Comparison of ENCODE assay signal across 13 mouse cellular contexts in the genomic region with DNA sequence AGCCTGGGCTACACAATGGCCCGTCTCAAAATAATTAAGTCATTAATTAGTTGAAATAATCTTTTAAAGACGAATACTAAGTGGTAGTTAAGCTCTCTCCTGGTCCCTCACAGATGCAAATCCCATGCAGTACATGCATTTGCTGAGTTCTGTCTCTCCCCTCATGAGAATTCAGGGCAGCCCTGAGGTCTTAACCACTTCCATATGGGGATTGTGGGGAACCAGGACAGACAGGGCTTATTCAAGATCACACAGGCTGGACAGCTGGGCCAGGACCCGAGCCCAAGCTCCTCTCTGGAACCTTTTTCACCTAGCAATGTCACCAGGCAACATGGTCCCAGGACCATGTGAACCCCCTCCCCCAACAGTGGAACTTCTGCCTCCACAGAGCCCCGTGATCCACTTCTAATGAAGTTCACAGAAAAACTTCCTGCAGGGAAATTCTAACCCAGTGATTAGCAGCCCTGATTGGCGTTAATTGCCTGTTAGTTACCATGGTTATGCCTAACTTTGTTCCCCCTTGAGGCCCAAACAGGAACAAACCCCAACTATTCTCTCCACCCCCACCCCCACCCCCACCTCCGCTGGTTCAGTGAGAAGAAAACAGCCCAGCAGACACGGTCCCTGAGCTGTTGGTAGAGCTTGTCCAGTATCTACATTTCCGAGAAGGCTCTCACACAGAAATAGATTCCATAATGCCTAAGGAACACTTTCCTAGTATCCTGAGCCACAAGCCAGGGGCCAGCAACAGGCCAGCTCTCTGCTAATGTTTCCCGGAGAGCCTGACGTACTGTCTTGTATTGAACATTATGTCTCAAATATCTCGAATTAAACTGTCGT. TPM values are rescaled to one million over a fixed set of nuclear protein-coding genes. Genes with fewer than 3 reads are reported as not detected.
DNase-seq lines count a peak whose midpoint lies in the region; ATAC-seq lines count a peak whose summit lies in the region.
"Had no signal": no experiment of that assay in that cellular context is flagged by ENCODE, and none has a peak within 500 bp of the region (broad histone marks: within the 10 kb centered on the region; RNA-seq: fewer than 3 reads in every experiment).

No protein-coding gene starts in this region.

- no peaks in the 10 kb centered on the region for H3K9me3 ChIP-seq in hindbrain, embryonic 15.5 days
- no peaks in the 10 kb centered on the region for H3K9me3 ChIP-seq in hindbrain, embryonic 11.5 days (ENCODE audit: control insufficient read depth, low read length)
- H3K9me3 ChIP-seq in forebrain, embryonic 10.5 days: peaks cover 4% of the 10 kb centered on the region
- H3K9me3 ChIP-seq in limb, embryonic 11.5 days (ENCODE audit: control insufficient read depth, low read length): peaks cover 3% of the 10 kb centered on the region; the same call in 1 of the 2 replicates

- no peak overlapping the region for H3K27ac ChIP-seq in hindbrain, embryonic 15.5 days (replicated peaks)
- H3K27ac ChIP-seq in hindbrain, embryonic 11.5 days (ENCODE audit: low read depth, low read length): no peak overlapping the region
- peak overlapping the region; percentile 79 for H3K27ac ChIP-seq in forebrain, embryonic 10.5 days
- peak overlapping the region; percentile 77 for H3K27ac ChIP-seq in limb, embryonic 11.5 days (replicated peaks; ENCODE audit: low read depth, low read length)

- no peaks in the 10 kb centered on the region for H3K36me3 ChIP-seq in hindbrain, embryonic 15.5 days
- H3K36me3 ChIP-seq in hindbrain, embryonic 11.5 days (ENCODE audit: control insufficient read depth, insufficient read depth, low read length): no peaks in the 10 kb centered on the region
- H3K36me3 ChIP-seq in forebrain, embryonic 10.5 days (replicated peaks): no peaks in the 10 kb centered on the region
- H3K36me3 ChIP-seq in limb, embryonic 11.5 days (ENCODE audit: control insufficient read depth, insufficient read depth, low read length): no peaks in the 10 kb centered on the region

- intact Hi-C loops in left cerebral cortex, postnatal 4 days (cut with DNase I): no loop called here

- no peak overlapping the region for H3K4me3 ChIP-seq in hindbrain, embryonic 15.5 days
- no peak overlapping the region for H3K4me3 ChIP-seq in hindbrain, embryonic 11.5 days (ENCODE audit: low read depth, low read length)
- no peak overlapping the region for H3K4me3 ChIP-seq in forebrain, embryonic 10.5 days
- no peak overlapping the region for H3K4me3 ChIP-seq in limb, embryonic 11.5 days (ENCODE audit: low read depth, low read length)

- peaks cover 10% of the 10 kb centered on the region; the same call in 1 of the 2 replicates for H3K4me1 ChIP-seq in hindbrain, embryonic 15.5 days (replicated peaks)
- no peaks in the 10 kb centered on the region for H3K4me1 ChIP-seq in hindbrain, embryonic 11.5 days (replicated peaks; ENCODE audit: control insufficient read depth, insufficient read depth, low read length)
- peaks cover 31% of the 10 kb centered on the region for H3K4me1 ChIP-seq in forebrain, embryonic 10.5 days
- peaks cover 5% of the 10 kb centered on the region; the same call in 1 of the 2 replicates for H3K4me1 ChIP-seq in limb, embryonic 11.5 days (ENCODE audit: control insufficient read depth, insufficient read depth, low read length)

- H3K9ac ChIP-seq in hindbrain, embryonic 15.5 days: no peak overlapping the region
- H3K9ac ChIP-seq in hindbrain, embryonic 11.5 days (ENCODE audit: low read depth, low read length): no peak overlapping the region
- no peak overlapping the region for H3K9ac ChIP-seq in limb, embryonic 11.5 days (ENCODE audit: low read length)

- WGBS in hindbrain, embryonic 15.5 days: 58% methylated on average over 12 of the region's 12 CpGs
- 62% methylated on average over 12 of the region's 12 CpGs for WGBS in hindbrain, embryonic 11.5 days
- WGBS in forebrain, embryonic 10.5 days: 45% methylated on average over 12 of the region's 12 CpGs
- WGBS in limb, embryonic 11.5 days: 31% methylated on average over 12 of the region's 12 CpGs

- DNase-seq in hindbrain, embryonic 11.5 days (ENCODE audit: low spot score): no peak
- peak; percentile 58 for DNase-seq in brain, adult 2 months (ENCODE audit: low read depth, low spot score)
- peak; percentile 58 for DNase-seq in forebrain, embryonic 10.5 days (ENCODE audit: extremely low spot score, low spot score)
- DNase-seq in limb, embryonic 11.5 days (ENCODE audit: low spot score): peak; percentile 68
- no peak for DNase-seq in left cerebral cortex, postnatal 4 days
- DNase-seq in testis, postnatal 10 days (ENCODE audit: low spot score): no peak
- DNase-seq in kidney, postnatal 10 days: no peak
- DNase-seq: gastrocnemius, postnatal 25 days; kidney, postnatal 36 days; liver; lung, postnatal 14 days had no signal

- H3K27me3 ChIP-seq in hindbrain, embryonic 15.5 days: no peaks in the 10 kb centered on the region
- H3K27me3 ChIP-seq in hindbrain, embryonic 11.5 days (ENCODE audit: control insufficient read depth, insufficient read depth, low read length): no peaks in the 10 kb centered on the region
- no peaks in the 10 kb centered on the region for H3K27me3 ChIP-seq in forebrain, embryonic 10.5 days (ENCODE audit: poor library complexity, severe bottlenecking)
- H3K27me3 ChIP-seq in limb, embryonic 11.5 days (ENCODE audit: control insufficient read depth, insufficient read depth, low read length): no peaks in the 10 kb centered on the region

- ATAC-seq in hindbrain, embryonic 15.5 days (ENCODE audit: low FRiP score, low read depth): 0 out of 2 replicates have a peak, but pooled peaks have one; percentile 25
- ATAC-seq in hindbrain, embryonic 11.5 days (ENCODE audit: low FRiP score): no peak
- ATAC-seq in limb, embryonic 11.5 days (ENCODE audit: insufficient number of reproducible peaks, low FRiP score, low TSS enrichment, low read depth): peak; percentile 55
- ATAC-seq: midbrain, embryonic 16.5 days had no signal

- no peak overlapping the region for H3K4me2 ChIP-seq in hindbrain, embryonic 15.5 days
- H3K4me2 ChIP-seq in hindbrain, embryonic 11.5 days (replicated peaks; ENCODE audit: low read depth, low read length): no peak overlapping the region
- no peak overlapping the region for H3K4me2 ChIP-seq in limb, embryonic 11.5 days (ENCODE audit: low read depth, severe bottlenecking)

RNA-seq across cellular contexts. Expression of a gene that starts 27.5 kb away (rescaled TPM):
- polyA plus RNA-seq in hindbrain, embryonic 15.5 days (2015; fragmentation: Nextera tagmentation; extraction: Ambion mirVana): 287 and 289 TPM in 2 replicates
- polyA plus RNA-seq in hindbrain, embryonic 11.5 days (2014; fragmentation: Nextera tagmentation; extraction: Ambion mirVana): 545 and 570 TPM in 2 replicates
- 585 and 641 TPM in 2 replicates for polyA plus RNA-seq in forebrain, embryonic 10.5 days (2016; fragmentation: Nextera tagmentation; extraction: Ambion mirVana)
- 604 and 618 TPM in 2 replicates for polyA plus RNA-seq in limb, embryonic 11.5 days (2014; fragmentation: Nextera tagmentation; extraction: Ambion mirVana)
- total RNA-seq in left cerebral cortex, postnatal 4 days (2021): 100 to 1,000 TPM; 187 to 196 TPM

Comparison
In these comparisons a context has a peak if more than half of its experiments do, and no peak if none do; other contexts are left out.
1. H3K27ac ChIP-seq: peak in forebrain, embryonic 10.5 days (single experiment) and limb, embryonic 11.5 days (single experiment); none in hindbrain, embryonic 15.5 days (single experiment) and hindbrain, embryonic 11.5 days (single experiment).
2. DNase-seq: peak in brain, adult 2 months (single experiment), forebrain, embryonic 10.5 days (single experiment) and limb, embryonic 11.5 days (single experiment); none in hindbrain, embryonic 11.5 days (single experiment), left cerebral cortex, postnatal 4 days (single experiment), testis, postnatal 10 days (single experiment) and kidney, postnatal 10 days (single experiment).